Mouse (Mus musculus) splenic B cell, adult 2 months (primary cell): ENCODE data around the gene Ankrd6.
"Not testable (repeated sequence)": the region's sequence is repeated elsewhere in the genome, so short reads cannot be mapped to it uniquely, and the experiment has no call there.

Experiments
- DNase-seq: peaks from one replicate; pipeline ENCODE4 v3.0.0-alpha.2; 2011; ENCODE audit warnings: low read depth, low spot score
- H3K27me3 ChIP-seq: 2 replicates; pipeline ENCODE4 v1.6.1; 2012; ENCODE audit warnings: mild to moderate bottlenecking, low read length, moderate library complexity, mixed read lengths; ENCODE audit not compliant: control insufficient read depth, poor library complexity, insufficient read depth, severe bottlenecking
- H3K36me3 ChIP-seq: 2 replicates; pipeline ENCODE4 v1.6.1; 2012; ENCODE audit warnings: mild to moderate bottlenecking, low read length, moderate library complexity, mixed read lengths; ENCODE audit not compliant: control insufficient read depth, poor library complexity, insufficient read depth, severe bottlenecking

Gene Ankrd6

DNA sequence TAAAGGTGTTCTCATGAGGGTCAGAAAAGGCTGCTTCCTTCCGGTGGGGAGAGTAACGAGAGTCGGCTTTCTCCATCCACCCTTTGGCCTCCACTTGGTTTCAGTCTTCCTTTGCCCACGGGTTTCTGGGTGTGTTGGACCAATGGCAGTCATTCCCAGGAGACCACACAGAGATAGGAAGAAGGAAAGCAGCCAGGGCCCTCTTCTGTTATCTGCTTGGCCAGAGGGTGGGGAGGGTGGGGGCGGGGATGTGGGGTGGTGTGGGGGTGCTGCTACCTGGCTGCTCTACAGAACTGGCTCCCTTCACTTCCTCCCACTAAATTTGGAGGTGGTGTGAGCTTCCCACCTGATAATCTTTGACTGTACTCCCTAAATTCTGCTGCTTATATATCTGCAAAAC, 31.0 kb upstream of the Ankrd6 start:
- 0 out of 2 replicates have a peak, but pooled peaks cover 2% of the 10 kb centered on the region for H3K27me3 ChIP-seq
- DNase-seq, result peak; percentile 9
- H3K36me3 ChIP-seq, result no peaks in the 10 kb centered on the region

DNA sequence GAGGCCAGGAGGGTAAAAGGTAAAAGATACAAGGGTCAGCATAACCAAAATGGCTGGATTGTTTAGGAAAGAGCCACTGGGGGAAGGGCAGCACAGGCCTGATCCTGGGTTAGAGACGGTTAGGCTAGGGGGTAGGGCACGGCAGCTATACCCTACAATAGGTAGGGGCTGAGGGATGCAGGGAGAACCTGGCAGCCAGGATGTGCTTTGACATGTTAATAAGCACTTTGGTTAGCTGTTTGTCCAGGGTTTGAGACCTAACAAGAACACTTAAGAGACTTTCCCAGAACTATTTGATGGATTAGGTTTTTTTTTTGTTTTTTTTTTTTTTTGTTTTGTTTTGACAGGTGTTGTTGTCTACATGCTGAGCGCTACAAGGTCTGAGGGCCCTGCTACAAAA, 29.4 kb upstream of the Ankrd6 start:
- no peak for DNase-seq
- Histone ChIP-seq H3K27me3 (0 out of 2 replicates have a peak, but pooled peaks cover 2% of the 10 kb centered on the region), H3K36me3 (no peaks in the 10 kb centered on the region)

DNA sequence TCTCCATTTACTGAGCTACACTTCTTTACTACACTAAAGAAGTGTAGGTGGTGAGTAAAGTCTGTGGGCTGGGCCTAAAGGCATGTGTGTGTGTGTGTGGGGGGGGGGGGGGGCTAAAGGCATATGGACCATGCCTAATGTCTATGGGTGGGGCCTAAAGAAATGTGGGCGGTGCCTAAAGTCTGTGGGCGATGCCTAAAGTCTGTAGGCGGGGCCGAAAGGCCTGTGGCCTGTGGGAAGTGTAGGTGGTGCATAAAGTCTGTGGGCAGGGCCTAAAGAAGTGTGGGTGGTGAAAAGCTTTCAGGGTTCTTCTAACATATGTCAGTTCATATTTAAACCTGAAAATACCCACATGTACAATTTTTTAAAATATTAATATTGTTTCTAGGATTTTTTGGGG, 26.7 kb upstream of the Ankrd6 start:
- H3K36me3 ChIP-seq, result no peaks in the 10 kb centered on the region
- DNase-seq, result no peak
- H3K27me3 ChIP-seq, result no peaks in the 10 kb centered on the region

DNA sequence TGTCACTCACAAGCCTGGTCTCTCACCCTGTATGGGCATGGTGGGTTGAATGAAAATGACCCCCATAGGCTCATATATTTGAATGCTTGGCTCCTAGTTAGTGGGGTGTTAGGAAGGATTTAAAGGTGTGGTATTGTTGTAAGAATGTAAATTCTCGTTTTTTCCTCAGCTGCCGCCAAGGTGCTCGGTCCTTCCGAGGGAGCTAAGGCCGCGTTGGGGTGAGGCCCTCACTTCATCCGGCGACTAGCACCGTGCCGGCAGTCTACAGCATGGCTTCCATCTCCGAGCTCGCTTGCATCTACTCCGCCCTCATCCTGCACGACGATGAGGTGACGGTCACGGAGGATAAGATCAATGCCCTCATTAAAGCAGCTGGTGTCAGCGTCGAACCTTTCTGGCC, 14.0 kb upstream of the Ankrd6 start:
- not testable (repeated sequence) for H3K27me3 ChIP-seq, H3K36me3 ChIP-seq, DNase-seq

DNA sequence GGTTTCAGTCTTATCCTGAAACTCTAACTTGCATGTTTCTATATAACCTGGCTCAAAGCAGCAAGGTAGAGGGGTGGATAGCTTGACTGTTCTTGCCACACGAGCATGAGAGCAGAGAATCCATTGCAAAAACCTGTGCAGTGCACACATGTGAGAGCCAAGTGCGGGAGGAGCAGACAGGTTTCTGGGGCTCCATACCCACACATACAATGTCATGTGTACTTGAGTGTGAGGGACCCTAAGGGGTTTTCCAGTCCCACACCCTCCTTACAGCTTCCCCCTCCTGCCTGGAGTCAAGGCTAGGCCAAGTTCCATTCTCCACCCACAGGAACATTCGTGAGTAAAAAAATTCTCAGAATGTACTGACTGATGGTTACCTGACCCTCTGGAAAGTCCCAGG, 10.8 kb upstream of the Ankrd6 start:
- H3K36me3 ChIP-seq, result no peaks in the 10 kb centered on the region
- no peak for DNase-seq
- H3K27me3 ChIP-seq, result no peaks in the 10 kb centered on the region

DNA sequence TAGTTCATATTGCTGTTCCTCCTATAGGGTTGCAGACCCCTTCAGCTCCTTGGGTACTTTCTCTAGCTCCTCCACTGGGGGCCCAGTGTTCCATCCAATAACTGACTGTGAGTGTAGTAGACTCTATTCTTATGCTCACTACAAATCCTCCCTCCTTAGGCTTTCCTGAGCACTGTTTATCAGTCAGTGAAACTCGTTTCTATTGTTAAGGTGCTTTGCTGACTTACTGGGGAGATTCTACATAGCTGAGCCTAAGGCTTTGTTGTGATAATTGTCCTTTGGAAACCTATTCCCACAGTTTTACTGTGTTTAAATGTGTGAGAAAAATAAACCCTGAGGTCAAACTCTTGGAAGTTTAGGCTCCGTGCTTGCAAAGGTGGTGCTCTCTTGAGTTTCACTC, 5.8 kb upstream of the Ankrd6 start:
- Histone ChIP-seq H3K27me3 (peaks cover 2% of the 10 kb centered on the region), H3K36me3 (no peaks in the 10 kb centered on the region)
- DNase-seq, result no peak

DNA sequence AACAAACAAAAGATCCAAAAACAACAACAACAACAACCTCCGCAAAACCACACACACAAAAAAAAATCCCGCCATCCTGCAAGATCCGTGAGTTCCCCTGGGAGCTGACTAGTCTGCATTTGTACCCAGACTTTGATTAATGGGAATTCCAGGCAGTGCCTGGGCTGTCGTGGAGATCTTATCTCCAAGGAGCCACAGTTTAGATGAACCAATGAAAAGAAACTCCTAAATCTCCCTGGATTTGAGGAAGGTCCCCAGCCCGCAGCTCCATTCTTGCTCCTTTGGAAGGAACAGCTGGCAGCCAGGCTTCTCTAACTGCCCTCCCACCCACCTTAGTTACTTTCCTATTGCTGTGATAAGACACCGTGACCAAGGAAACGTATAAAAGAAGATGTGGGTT, 2.0 kb upstream of the Ankrd6 start:
- DNase-seq, result no peak
- Histone ChIP-seq H3K36me3 (no peaks in the 10 kb centered on the region), H3K27me3 (peaks cover 3% of the 10 kb centered on the region)

DNA sequence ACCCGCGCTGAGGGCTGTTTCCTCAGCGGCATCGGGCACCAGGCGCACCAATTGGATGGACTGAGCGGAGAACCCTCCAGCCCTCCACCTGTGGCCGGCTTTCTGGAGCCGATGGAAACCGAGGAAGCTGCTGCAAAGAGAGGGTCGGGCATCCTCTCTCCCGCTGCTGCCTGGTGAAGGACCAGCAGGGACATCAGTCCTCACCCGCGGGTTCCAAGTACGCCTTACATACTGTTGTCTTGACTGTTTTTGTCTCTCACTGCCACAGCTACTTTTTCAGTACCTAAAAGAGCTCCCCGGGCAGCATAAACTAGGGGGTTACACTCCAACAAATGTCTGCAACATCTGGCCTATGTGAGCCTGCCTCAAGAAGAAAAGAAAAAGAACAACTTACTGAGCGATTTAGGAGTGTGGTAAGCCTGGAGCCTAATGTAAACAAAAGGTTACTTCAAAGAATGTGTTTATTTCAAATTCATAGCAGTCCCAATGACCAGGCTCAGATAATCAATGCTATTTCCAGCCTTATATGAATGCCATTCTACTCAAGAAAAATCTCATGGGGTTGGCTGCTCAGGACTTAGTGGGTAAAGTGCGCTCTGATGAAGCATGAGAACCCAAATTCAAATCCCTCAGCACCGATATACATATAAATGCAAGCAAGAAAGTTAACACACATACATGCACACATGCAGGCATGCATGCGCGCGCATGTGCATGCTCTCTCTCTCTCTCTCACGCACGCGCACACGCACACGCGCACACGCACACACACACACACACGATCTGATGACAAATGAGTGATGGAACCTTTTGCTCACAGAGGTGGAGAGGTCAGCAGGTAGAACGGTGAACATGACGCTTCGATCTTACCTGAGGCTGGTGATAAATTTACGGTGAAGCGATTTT, 647 bp upstream of the Ankrd6 start:
- DNase-seq, result peak; percentile 53

DNA sequence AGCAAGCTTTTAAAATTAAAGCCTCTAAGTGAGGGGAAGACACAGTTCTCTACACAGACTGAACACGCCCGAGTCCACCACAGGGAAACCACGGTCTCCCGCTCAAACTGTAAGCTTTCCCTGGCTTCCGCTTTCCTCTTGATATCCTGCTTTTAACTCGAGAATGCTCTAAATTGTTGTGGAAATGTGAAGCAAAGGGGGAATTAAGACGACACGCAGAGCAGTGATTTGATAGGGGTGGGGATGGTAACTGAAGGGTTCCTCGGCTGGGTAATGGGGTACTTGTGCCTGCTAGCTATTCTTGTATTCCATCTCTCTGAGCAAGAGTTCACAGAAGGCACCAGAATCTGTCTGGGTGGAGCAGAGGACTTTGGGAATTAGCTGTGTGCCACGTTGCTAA, 1.9 kb downstream of the Ankrd6 start:
- H3K27me3 ChIP-seq, result peaks cover 3% of the 10 kb centered on the region
- no peaks in the 10 kb centered on the region for H3K36me3 ChIP-seq
- DNase-seq, result no peak

More for the DNA sequence above, 647 bp upstream of the Ankrd6 start:
- peaks cover 3% of the 10 kb centered on the region for H3K27me3 ChIP-seq
- no peaks in the 10 kb centered on the region for H3K36me3 ChIP-seq

DNA sequence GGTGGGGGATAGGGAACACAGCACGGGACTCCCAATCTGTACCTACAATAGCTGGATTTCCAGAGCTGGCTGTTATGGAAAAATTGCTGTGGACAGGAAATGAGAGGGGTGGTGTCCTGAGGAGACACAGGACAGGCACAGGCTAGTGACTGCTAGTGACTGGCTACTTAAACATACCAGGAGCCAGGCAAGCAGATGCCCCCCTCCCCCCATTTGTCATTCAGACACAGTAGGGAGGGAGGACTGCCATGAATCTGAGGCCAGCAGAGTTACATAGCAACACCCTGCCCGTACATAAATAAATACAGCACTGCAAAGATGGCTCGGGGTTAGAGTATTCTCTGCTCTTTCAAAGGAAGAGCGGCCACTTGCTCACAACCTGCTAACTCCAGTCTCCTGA, 3.0 kb downstream of the Ankrd6 start:
- no peak for DNase-seq
- peaks cover 1% of the 10 kb centered on the region; the same call in 1 of the 2 replicates for H3K27me3 ChIP-seq
- H3K36me3 ChIP-seq, result no peaks in the 10 kb centered on the region

DNA sequence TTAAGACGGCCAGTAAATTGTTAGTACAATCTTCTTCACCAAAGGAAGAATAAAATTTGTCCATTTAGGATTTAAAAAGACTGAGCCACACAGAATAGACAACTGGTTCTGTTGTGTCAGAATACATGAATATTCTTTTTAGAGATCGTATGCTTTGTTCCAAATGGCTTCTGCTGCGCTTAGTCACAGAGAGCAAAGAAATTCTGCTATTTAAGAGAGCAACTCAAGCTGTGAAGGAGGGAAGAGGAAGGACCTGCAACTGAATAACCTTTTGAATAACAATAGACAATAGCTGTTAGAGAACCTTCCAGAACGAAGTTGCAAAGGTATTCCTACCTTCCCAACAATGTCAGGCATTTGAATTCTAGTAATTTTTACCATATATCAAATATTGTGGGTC, 9.7 kb downstream of the Ankrd6 start:
- Histone ChIP-seq H3K36me3 (no peaks in the 10 kb centered on the region), H3K27me3 (no peaks in the 10 kb centered on the region)
- DNase-seq, result no peak

DNA sequence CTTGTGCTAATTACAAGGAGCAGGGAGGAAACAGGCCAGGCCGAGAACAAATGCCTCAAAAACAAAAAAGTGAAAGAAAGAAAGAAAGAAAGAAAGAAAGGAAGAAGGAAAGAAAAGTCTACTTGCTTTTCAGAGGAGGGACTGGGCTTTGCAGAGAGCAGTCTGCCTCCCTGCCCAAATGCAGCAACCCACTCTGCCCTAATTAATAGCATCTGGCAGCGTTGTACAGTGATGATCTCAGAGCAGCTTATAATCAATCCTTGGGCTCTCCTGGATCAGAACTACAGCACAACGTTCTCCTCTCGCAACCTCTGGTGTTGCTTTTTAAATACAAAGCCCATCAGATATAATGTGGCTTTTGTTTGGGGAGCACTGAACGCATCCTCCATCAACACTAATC, 10.7 kb downstream of the Ankrd6 start:
- no peaks in the 10 kb centered on the region for H3K27me3 ChIP-seq
- DNase-seq, result no peak
- H3K36me3 ChIP-seq, result no peaks in the 10 kb centered on the region

DNA sequence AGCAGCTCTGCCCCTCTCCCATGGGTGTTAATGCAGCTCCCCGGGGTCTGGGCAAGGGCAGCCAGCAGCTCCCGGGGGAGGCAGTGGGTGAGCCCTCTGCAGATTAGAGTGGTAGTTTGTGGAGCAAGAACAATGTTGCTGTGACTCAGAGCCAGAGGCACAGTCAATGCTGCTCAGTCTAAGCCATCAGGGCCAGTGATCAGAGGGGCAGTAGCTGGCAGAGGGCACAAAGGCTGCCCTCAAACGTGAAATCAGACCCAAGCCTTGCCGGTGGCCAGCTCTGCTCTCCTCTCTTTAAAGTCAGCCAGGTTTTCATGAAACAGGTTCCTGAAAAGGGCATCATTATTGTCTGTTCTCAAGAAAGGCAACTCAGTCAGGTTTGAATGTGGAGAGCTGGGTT, 11.1 kb downstream of the Ankrd6 start:
- no peak for DNase-seq
- H3K27me3 ChIP-seq, result no peaks in the 10 kb centered on the region
- H3K36me3 ChIP-seq, result no peaks in the 10 kb centered on the region

DNA sequence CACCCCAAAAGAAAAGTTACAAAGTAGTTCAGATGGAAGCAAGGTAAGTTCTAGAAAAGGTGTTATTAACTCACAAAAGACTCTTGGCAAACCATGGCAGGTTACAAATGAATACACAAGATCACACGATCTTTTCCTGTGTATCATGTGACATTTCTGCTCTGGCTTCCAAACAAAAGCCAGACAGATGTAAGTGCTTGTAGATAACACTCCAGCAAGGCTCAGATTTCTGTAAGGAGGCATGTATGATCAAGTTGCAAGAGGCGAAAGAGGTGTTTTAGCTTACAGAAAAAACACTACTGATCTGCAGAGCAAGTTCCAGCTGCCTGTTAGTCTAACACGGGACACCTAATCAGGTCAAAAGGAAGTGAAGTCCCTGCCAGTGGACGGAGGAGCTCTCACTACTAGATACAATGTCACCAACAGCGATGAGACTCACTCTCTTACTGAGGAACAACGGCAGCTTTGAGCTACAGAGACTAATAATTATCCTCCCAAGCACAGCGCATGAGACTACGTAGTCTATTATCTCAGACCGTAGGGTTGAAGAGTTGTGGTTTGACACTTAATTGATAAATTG, 13.8 kb downstream of the Ankrd6 start:
- Histone ChIP-seq H3K27me3 (no peaks in the 10 kb centered on the region), H3K36me3 (no peaks in the 10 kb centered on the region)
- no peak for DNase-seq

DNA sequence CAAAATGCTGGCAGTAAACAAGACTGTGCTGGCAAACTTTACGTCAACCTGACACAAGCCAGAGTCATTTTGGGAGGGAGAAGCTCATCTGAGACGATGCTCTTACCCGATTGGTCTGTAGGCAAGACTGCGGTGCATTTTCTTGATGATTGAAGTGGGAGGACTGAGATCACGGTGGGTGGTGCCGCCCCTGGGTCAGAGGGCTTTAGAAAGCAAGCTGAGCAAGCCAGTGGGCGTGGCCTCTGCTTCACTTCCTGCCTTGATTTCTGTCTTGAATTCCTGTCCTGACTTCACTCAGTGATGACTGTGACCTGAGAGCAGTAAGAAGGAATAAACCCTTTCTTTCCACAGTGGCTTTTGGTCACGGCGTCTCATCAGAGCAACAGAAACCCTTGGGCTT, 18.6 kb downstream of the Ankrd6 start:
- H3K27me3 ChIP-seq, result no peaks in the 10 kb centered on the region
- no peak for DNase-seq
- no peaks in the 10 kb centered on the region for H3K36me3 ChIP-seq
